Mouse (Mus musculus): ENCODE results near the gene Zfp185.

Zfp185 gene

GRCm38 (mm10) chrX:72986841-72987519, at the start of gene Zfp185:
Gene Zfp185 (plus strand): TSS chrX:72987339.
- DNase-seq (ENCODE audit: low read depth, low spot score) = no peak

- DNase-seq (ENCODE audit: low read depth, low spot score) = no peak
Measured at GRCm38 (mm10) chrX:72953464-72953863, 33.7 kb upstream of the Zfp185 start.

- DNase-seq (ENCODE audit: low read depth, low spot score) = no peak
Measured at GRCm38 (mm10) chrX:72956486-72956885, 30.7 kb upstream of the Zfp185 start.

GRCm38 (mm10) chrX:72960431-72960830, 26.7 kb upstream of the Zfp185 start:
- DNase-seq (ENCODE audit: low read depth, low spot score) = no peak

GRCm38 (mm10) chrX:72961511-72961910, 25.6 kb upstream of the Zfp185 start:
- no peak for DNase-seq (ENCODE audit: low read depth, low spot score)

GRCm38 (mm10) chrX:72962743-72963142, 24.4 kb upstream of the Zfp185 start:
- DNase-seq (ENCODE audit: low read depth, low spot score) = no peak

GRCm38 (mm10) chrX:72982831-72983230, 4.3 kb upstream of the Zfp185 start:
- no peak for DNase-seq (ENCODE audit: low read depth, low spot score)

GRCm38 (mm10) chrX:72985607-72986006, 1.5 kb upstream of the Zfp185 start:
- no peak for DNase-seq (ENCODE audit: low read depth, low spot score)

GRCm38 (mm10) chrX:72987520-72987905, 374 bp downstream of the Zfp185 start:
- DNase-seq (ENCODE audit: low read depth, low spot score) = no peak

GRCm38 (mm10) chrX:72988431-72988830, 1.3 kb downstream of the Zfp185 start:
- DNase-seq (ENCODE audit: low read depth, low spot score) = no peak

GRCm38 (mm10) chrX:72990581-72990980, 3.4 kb downstream of the Zfp185 start:
- no peak for DNase-seq (ENCODE audit: low read depth, low spot score)

- no peak for DNase-seq (ENCODE audit: low read depth, low spot score)
Measured at GRCm38 (mm10) chrX:72992291-72992919, 5.3 kb downstream of the Zfp185 start.

- DNase-seq (ENCODE audit: low read depth, low spot score) = no peak
Measured at GRCm38 (mm10) chrX:72995542-72995941, 8.4 kb downstream of the Zfp185 start.

GRCm38 (mm10) chrX:73003110-73003509, 16.0 kb downstream of the Zfp185 start:
- DNase-seq (ENCODE audit: low read depth, low spot score) = no peak

- DNase-seq (ENCODE audit: low read depth, low spot score) = no peak
Measured at GRCm38 (mm10) chrX:73005678-73006077, 18.5 kb downstream of the Zfp185 start.

GRCm38 (mm10) chrX:73007597-73008479, 20.7 kb downstream of the Zfp185 start:
- peak; percentile 86 for DNase-seq (ENCODE audit: low read depth, low spot score)

GRCm38 (mm10) chrX:73012846-73013245, 25.7 kb downstream of the Zfp185 start:
- no peak for DNase-seq (ENCODE audit: low read depth, low spot score)

GRCm38 (mm10) chrX:73037003-73037402, 49.9 kb downstream of the Zfp185 start, which contains the start of gene Pnma5:
Gene Pnma5 (minus strand): TSS chrX:73037103.
- no peak for DNase-seq (ENCODE audit: low read depth, low spot score)

- no peak for DNase-seq (ENCODE audit: low read depth, low spot score)
Measured at GRCm38 (mm10) chrX:73038831-73039230, 51.7 kb downstream of the Zfp185 start.

- no peak for DNase-seq (ENCODE audit: low read depth, low spot score)
Measured at GRCm38 (mm10) chrX:73039666-73040065, 52.5 kb downstream of the Zfp185 start.

GRCm38 (mm10) chrX:73053860-73054563, 66.9 kb downstream of the Zfp185 start:
- DNase-seq (ENCODE audit: low read depth, low spot score) = peak; percentile 85

- no peak for DNase-seq (ENCODE audit: low read depth, low spot score)
Measured at GRCm38 (mm10) chrX:73061528-73061927, 74.4 kb downstream of the Zfp185 start.
